Mouse (Mus musculus): ENCODE measurements around the gene Tbc1d25.

Tbc1d25 gene

DNA sequence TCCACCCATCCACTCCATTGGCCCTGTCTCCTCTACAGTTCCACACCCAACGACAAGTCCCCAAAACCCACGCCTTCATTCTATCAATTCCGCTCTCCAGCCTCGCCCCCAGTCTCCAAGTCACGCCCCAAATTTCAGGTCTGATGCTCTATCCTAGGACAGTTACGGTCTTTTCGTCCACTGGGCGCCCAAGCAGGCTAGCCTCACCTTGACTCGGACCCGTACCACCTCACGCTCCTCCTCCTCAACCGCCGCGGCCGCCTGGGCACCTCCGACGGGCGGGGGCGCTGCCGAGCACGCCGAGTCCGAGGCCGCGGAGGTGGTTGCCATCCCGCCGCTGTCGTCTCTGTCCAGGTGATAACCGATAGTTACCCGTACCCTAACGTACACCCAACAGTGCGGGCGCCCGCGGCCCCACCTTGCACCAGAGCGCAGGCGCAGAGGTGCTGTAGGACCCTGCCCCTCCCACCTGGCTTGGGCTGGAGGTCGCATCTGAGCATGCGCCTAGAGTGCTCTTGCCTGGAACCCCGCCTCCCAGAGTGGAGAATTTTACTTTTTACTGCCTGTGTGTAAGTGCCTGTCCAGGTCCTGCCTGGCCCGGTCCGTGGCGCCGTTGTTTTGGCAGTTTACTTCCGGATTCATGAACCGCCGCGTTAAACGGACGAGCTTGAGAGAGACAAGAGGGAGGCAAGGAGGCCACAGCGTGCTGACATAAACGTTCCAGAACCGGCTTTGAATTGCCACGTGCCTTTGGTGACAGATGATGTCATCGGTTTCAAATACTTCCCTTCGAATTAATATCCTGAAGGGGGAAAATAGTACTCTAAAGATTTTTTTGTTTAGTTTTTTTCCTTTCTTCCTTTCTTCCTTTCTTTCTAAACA is at the start of gene Tbc1d25:
Gene Tbc1d25, minus strand, starts transcription at position 678 of the 882 bp plus-strand sequence.
- DNase-seq = peak; percentile 70 to 78

DNA sequence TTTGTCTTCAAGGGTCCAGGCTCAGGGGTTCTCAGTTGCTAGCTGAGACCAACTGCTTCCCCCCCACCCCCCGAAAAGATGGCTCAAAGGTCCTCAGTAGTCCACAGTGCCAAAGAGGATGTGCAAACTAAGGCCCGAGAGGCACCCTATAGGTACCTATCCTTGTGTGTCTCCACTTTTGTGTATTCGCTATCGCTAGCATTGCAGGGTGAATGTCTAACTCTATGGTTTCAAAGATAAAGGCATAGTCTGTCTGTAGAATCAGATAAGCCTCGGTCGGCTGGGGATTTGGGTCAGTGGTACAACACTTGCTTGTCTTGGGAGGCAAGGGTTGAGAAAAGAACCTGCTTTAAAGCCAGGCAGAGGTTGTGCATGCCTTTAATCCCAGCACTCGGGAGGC is 47.5 kb upstream of the Tbc1d25 start:
- DNase-seq = no peak

DNA sequence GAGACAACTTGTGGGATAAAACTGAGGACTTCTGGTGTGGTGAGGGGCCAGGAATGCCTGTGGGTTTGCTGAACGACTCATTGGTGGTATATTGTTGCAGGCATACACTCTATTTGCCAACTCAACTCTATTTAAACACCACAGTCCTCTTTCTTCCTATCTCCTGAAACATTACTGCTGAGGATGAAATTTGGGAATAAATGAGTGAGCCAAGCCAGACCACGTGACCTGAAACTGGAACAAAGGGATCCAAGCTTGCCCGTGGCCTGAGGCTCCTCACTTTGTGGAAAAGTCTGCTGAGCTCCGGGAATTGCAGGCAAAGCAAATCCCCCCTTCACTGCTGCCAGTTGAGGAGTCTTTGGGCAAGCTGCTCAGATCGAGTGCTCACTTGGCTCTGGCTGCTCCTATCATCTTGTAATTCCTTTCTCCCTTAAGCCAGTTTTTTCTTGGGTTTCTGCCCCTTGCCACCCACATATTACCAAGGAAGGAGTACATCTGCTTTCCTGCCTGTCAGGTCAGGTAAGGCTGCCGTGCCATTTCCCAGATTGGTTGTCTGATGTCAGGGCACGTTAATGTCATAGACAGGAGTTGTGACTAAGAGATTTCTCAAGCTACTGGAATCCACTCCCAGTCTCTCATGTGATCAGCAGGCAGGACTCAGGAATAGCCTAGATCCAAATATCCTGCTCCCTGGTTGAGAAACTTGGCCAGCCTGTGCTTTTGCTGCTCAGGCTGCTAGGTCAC is 46.9 kb upstream of the Tbc1d25 start:
- DNase-seq = no peak

DNA sequence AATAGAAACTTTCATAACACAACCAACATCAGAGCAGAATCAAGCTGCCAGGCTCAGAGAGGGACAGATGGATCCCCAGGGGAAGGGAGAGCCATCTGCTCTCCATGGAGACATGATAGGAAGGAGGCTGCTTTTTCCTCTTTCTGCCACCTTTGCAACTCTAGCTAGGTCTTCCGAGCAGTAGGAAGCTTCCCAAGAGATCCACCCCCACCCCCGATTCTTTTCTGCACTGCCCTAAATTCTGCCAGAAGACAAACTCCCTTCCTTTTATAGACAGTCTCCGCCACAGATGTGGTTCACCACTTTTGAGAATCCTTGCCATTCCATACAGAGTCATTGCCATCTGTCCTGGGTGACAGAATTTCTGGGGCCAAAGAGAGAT is 46.3 kb upstream of the Tbc1d25 start:
- no peak for DNase-seq

DNA sequence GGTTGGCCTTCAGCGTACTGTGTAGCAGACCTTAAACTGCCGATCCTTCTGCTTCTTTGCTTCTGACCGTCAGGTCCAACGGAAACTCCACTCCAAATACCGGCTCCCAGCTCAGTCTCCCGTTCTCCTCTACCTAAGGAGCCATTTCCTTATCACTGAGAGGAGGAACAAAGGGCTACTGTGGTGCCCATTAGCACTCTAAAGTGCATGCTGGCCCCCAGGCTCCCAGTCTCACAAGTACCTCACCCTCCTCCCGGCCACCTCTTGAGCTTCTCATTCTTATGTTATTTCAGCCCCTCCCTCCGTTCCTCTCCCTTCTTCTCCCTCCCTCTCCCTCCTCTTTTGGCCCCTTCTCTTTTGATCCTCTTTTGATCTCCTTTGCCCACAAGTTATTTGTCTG is 43.7 kb upstream of the Tbc1d25 start:
- no peak for DNase-seq

DNA sequence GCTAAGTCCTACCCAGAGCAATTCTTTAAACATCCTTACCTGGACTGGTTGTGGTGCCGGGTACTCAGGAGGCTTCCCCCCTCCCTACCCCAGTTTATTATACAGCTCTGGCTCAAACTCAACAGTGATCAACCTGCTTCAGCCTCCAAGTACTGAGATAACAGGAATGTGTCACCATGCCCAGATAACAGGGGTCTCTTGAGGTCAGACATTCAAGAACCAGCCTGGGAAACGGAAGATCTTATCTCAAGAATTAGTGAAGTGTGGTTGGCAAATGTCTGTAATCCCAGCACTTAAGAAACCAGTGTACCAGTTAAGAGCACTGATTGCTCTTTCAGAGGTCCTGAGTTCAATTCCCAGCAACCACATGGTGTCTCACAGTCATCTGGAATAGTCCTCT is 42.1 kb upstream of the Tbc1d25 start:
- DNase-seq = no peak

DNA sequence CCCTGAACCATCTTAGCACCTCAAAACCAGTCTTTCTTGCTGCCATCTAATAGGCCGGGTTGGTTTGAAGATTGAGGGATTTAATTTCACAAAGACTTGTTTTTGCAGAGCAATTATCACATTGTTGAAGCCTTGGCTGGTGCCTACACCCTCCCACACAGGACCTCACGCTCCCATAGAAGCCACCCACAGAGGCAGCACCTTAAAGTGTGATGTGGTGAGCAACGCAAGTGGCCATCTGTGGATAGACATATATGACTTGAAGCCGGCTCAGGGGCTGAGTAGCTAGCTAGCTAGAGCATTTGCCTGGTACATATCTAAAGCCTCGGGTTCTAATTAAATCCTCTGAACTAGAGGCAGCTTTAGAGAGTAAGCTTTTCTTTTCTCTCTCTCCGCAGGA is 41.4 kb upstream of the Tbc1d25 start:
- no peak for DNase-seq

DNA sequence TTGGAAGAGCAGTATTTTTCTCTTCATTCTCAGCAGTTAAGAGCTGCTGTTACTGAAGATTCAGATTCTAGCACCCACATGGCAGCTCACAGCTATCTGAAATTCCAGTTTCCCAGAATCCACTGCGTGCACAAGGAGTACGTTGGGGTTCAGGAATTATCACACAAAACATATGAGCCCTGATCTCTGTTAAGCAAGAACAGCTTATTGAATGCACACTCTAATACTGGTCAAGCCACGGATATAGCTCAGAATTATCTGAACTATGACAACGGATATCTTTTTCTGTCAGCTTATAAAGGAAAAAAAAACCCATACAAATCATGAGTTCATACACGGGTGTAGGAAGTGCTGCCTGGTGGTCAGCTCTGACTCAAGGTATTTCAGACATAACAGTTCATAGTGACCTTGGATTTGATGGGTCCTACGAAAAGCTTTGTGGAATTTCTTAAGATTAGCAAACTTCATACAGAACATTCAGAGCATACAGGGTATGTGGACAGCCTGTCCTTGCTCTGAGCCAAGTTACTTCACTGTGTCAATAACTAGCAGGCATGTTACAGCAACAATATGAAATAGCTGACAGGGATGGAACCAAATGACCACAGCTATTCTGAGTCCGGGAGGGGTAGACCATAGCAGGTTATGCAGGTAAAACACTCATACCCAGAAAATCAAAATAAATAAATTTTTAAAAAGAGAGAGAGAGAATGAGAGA is 35.7 kb upstream of the Tbc1d25 start:
- DNase-seq = no peak

DNA sequence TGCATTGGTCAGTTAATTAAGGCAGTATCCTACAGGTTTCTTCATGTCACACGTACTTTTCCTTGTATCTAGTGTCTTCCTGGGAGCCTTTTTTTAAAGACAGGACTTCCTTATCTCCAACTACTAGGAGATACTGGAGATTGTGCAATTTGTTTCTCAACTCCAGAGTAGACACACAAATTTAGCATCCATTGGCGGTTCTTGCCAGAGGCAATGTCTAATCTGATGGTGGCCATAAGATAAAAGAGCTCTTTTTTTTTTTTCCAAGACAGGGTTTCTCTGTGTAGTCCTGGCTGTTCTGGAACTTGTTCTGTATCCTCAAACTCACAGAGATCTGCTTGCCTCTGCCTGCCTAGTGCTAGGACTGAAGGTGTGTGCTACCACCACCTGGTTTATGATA is 33.7 kb upstream of the Tbc1d25 start:
- DNase-seq = no peak

DNA sequence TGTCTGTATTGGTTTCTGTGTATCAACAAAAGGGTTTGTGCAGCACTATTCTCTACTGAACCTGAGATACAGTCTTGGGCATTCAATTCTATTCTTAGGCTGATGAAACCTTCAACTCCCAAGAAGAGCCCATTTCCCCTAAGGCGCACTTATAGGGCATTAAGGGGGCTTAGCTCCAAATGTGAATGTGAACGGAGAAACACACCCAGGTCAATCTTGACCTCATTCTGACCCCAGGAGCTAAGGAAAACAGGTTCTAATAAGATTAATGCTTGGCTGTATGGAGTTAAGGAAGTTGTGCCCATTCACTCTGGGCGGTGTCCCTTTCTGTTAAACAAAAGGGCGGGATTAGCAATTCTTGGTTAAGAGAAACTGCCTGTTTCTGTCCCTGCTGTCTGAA is 31.2 kb upstream of the Tbc1d25 start:
- no peak for DNase-seq

DNA sequence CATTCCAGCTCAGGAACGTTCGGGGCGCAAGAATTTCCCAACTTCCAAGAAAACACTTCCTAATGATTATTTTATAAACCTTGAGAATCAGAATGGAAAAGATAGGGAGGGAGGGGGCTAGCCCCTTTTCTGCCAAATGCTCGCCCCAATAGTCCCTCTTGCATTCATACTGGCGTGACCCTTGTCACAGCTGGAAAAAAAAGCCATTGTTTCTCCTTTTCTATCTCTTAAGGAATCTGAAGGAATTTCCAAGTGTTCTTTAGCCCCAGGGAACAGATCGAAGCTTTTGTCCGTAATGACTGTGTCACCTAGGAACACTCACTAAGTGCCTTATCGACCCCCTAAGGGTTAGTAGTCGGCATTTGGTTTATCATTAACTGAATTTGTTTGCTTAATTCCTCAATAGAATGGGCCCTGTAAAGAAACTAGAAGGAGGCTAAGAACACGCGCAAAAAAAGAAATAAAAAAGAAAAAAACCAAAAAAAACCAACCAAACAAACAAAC is 30.8 kb upstream of the Tbc1d25 start:
- no peak for DNase-seq

DNA sequence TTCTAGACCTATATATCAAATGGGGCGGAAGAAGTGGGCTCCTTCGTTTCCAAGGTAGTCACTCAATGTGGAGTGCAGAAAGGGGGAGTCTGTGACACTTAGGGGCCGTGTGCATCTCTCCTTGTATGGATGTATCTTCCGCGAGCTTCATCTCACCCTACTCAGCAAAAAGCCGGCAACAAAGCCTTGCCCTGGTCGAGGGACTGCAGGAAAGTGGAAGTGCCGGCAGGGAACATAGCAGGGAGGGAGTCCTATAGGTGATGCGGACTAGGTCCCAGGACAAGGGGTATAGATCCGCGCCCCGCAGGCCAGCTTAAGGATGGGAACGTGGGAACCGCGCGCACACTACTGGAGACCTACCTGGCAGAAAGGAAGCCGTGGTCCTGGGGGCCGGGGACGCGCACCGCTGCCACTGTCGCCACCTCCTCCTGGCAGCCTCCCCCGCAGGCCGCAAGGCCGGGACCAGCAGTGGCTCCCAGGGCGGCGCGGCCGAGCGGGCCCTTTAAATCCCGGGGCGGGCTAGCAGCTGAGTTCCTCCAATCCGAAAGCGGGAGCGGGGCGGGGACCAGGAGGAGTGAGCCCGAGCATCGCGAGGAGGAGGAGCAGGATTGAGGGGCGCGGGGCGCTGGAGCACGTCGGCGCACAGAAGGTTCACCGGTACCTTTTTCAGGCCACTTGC is 30.2 kb upstream of the Tbc1d25 start, which contains the start of gene Porcn:
Gene Porcn, minus strand, starts transcription at position 511 of the 679 bp plus-strand sequence.
- peak; percentile 38 to 58 for DNase-seq

DNA sequence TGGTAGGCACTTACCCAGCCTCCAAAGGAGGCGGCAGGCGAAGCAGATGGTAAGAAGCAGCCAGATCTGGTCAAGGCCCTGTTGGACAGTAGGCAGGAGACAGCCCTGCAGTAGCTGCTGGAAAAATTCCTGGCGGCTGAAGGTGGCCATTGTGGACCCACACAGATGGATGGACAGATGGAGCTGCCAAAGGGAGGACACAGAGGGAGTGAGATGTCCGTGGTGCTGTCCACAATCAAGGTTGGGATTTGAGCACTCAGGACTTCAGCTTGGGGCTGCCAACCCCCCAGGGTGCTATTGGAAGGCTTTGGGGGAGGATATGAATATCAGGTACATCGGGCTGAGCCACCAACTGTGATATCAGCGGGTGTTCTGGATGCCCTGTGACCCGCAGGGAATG is 29.6 kb upstream of the Tbc1d25 start:
- no peak for DNase-seq

DNA sequence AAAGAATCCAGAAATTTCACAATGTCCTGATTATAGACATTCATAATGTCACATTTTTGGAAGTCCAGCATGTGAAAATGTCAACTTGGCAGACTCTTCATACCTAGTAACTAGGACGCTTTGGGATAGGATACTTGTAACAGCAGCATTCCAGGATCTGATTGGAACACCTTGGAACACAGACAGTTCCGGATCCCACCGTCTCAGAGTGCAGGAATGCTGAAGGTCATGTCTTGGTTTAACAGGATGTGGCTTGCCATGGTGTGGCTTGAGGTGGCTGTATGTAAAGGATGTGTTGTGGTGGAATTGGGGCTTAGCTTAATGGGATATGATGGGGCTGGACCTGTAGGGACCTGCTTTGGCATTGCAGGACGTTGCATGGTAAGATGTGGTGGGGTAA is 29.1 kb upstream of the Tbc1d25 start:
- DNase-seq = no peak

DNA sequence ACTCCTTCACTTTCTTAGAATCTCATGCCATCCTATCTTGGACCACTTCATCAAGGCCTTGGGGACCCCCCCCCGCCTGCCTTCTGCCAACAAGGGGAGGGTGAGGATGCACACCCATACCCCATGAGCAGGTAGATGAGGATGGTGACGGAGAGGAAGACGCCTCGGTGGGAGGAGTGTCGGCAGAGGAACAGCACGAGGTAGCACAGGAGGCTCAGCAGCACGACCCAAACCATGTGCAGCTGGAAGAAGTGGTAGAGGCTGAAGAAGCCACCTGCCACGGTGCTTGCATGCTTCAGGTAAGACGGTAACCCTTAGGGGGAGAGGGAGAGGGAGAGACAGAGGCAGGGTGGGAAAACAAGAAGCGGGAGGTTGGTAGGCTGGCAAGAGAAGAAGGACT is 28.1 kb upstream of the Tbc1d25 start:
- DNase-seq = no peak

DNA sequence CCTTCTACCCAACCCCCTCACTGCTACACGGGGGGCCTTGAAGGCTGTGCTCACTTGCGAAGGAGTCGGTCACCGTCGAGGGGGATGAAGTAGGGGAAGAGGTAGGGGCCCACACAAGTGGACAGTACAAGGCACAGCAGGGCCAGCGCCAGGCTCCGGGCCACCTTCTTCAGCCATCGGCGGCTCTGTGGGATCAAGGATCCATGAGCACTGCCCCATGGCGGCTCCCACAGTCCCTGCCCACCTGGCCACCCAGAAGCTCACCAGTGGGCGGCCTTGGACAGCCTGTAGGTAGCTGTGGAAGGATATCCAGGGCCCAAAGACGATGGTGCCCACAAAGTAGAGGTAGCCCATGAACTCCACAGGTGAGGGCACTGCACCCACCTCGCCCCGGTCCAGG is 27.1 kb upstream of the Tbc1d25 start:
- DNase-seq = no peak

DNA sequence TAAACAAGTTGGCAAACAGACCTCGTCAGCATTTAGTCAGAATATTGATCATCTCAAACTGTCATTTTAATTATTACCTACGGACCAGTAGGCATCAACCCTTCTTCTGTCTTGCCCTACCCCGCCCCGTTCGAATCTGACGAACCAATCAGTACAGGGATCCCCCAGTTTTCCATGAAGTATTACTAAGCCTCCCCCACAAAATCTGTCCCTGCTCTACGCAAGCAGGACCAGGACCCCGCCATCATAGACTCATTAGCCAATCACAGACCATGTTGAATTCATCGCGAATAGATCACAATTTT is 17.4 kb upstream of the Tbc1d25 start, which contains the start of gene Ebp:
Gene Ebp, minus strand, starts transcription at position 94 of the 305 bp plus-strand sequence.
- DNase-seq = no peak

DNA sequence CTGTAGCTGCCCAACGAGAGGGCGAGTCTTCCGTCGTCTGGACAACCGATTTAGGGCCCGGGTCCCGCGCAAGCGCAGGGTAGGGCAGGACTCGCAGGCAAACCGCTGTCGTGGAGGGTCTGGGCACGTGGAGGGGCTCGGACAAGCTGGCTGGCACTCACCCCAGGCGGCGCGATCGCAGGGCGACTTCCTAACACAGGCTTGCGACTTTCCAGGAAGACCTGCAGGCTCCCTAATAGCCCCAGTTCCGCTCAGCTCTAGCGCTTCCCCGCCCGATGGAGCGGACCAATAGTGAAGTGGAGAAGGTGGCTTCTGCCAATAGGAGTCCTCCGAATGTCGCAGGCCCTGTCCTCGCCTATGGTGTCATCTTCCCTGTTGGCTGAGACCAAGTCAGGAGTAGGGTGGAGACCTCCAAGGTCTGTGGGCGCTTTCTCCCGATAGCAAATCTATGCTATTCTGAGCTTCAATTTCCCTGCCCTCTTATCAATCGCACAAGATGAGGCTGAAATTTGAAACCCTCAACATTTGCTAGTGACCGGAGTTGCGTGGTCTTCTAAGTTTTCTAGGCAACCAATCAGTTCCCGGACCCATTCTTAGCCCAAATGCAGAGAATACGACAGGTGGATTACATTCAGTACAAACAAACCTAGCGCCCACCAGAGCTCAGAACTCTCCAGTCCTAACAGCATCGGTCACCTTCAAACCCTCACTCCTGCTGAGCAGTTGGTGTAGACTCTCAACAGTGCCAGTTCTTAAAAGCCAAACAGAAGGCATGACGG is 16.8 kb upstream of the Tbc1d25 start:
- peak; percentile 71 to 78 for DNase-seq

DNA sequence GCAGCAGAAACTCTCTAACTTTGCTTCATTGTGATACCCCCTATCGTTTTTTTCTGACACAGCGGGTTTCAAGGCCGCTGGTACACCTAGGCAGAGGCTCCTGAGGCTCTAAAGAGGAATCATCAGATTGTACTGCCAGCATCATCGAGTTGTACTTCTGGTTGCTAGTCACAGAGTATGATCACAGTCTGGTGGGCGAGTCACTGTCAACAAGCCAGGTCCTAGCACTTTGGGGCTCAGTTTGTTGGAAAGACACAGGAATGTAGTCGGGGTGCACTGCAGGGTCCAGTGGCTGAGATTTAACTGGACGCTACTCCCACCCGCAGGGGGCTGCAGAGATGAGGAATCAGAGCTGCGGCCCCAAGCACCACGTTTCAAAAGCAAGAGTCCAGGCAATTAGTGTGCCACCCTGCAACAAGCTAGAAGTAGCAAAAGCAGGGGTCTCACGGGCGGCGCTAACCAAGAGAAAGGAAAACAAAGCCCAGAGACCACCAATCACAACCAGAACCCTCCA is 16.2 kb upstream of the Tbc1d25 start:
- DNase-seq = no peak

DNA sequence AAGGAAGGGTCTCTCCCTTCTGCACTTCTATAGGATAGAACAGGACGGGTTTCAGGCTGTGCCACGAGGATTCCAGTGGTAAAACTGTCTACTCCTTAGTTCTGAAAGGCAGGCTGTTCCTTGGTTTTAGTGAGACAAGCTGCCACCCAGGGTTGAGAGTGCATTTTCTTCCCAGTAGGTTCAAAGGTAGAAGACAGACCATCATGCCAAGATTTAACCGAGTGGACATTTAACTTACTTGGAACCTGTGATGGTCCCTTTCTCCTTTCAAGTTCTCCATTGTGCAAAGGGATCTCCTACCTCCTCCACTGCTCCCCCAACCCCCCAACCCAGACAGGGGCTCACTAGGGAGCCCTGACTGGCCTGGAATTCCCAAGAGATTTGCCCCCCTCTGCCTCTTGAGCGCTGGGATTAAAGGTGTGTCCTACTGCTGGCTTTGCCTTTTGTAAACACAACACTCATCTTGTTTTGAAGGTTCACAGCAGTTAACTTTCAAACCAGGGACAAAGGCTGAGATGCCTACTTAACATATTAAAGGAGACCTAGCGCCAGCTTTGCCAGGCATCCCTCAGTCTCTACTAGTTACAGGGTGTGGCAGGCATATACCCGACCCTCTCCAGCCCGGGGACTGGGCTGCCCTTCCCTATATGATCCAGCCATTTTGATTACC is 7.0 kb upstream of the Tbc1d25 start:
- DNase-seq = no peak

DNA sequence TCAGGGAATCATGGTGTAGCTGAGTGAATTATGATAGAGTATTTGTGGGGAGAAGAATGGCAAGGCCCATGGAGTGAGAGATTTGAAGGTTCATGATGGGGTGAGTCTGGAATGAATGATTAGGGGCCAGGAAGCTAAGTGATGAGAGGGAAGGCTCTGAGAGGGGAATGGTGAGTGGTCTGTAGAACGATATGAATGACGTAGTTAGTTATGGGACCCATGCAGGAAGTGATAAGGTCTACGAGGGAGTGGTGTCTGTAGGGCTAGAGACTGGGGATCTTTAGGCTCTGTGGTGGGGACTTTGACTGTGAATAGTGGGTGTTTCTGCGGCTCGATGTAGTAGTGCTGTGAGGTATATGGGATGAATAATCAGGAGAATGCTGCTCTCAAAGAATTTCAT is 3.7 kb upstream of the Tbc1d25 start:
- DNase-seq = no peak
